Mouse (Mus musculus) spleen, adult 2 months (tissue): ENCODE results near the gene Hoxd9.

ENCODE experiments used
- CTCF ChIP-seq: fragments of 200-500 bp; IDR thresholded peaks from 2 replicates; pipeline ENCODE4 v1.5.1; 2011; ENCODE audit warnings: mild to moderate bottlenecking, inconsistent platforms; ENCODE audit not compliant: insufficient read depth, insufficient read length, insufficient replicate concordance; ENCODE audit errors: extremely low read depth
- POLR2A ChIP-seq: fragments of 200-500 bp; IDR thresholded peaks from 2 replicates; pipeline ENCODE4 v1.6.1; 2011; ENCODE audit warnings: low read depth, low read length, inconsistent platforms

DNA sequence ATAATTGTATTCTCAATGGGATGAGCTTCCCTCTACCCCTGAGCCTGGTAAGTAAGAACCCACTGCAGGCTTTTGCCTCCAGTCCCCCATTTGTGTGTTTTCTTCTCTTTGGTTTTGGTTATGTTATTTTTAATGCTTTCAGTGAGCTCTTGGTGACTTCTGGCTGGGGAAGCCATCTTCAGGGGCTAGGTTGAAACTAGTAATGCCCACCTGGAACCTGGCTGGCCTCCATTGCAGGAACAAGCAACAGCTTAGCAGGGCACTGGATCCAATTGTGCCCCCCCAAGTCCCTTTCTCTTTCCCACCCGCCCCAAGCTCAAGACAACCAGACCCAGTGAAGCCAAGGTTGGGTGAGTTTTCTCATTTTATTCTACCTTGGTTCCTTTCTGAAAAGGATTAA, 2.1 kb upstream of the Hoxd9 start:
- TF ChIP-seq CTCF (no peak), POLR2A (no peak)
